Mouse (Mus musculus) adrenal gland, postnatal 10 days (tissue): ENCODE measurements around the gene Vmn2r81. TPM values are rescaled to one million over a fixed set of nuclear protein-coding genes. Genes with fewer than 3 reads are reported as not detected.
"Not testable (repeated sequence)": the region's sequence is repeated elsewhere in the genome, so short reads cannot be mapped to it uniquely, and the experiment has no call there.

ENCODE experiments used
- DNase-seq: peaks from one replicate; pipeline ENCODE4 v3.0.0; 2021; ENCODE audit warnings: mixed read lengths
- long read RNA-seq, 2 experiments: library from polyadenylated mRNA; stranded (forward); transcript quantifications; one replicate each; pipeline ENCODE4 v2.0.0; 2021
- total RNA-seq, 2 experiments: library from RNA; stranded (reverse); gene quantifications; 2 replicates each; pipeline ENCODE4 v1.2.3; 2021

Gene Vmn2r81
- not detected for total RNA-seq
- long read RNA-seq, experiment 1, result 0 reads
- long read RNA-seq, experiment 2, result 0 reads

GRCm38 (mm10) chr10:79247392-79247791 lies at the start of gene Vmn2r81:
Vmn2r81 (plus strand) TSS chr10:79247692.
- not testable (repeated sequence) for DNase-seq

GRCm38 (mm10) chr10:79199973-79200372 lies 47.5 kb upstream of the Vmn2r81 start:
- not testable (repeated sequence) for DNase-seq

- DNase-seq, result no peak
Observed at GRCm38 (mm10) chr10:79220432-79220831, 27.1 kb upstream of the Vmn2r81 start.

- DNase-seq, result no peak
Observed at GRCm38 (mm10) chr10:79221606-79222005, 25.9 kb upstream of the Vmn2r81 start.

- DNase-seq, result no peak
Observed at GRCm38 (mm10) chr10:79222214-79222613, 25.3 kb upstream of the Vmn2r81 start.

GRCm38 (mm10) chr10:79322033-79322736 lies 74.7 kb downstream of the Vmn2r81 start:
- DNase-seq, result not testable (repeated sequence)

GRCm38 (mm10) chr10:79322737-79323086 lies 75.2 kb downstream of the Vmn2r81 start:
- DNase-seq, result no peak

Other genes with a start within 250 kb of the Vmn2r81 start
- gene Olfr1351, start 235.2 kb upstream of the Vmn2r81 start, total RNA-seq, result not detected
- gene Olfr57, start 219.0 kb upstream of the Vmn2r81 start, total RNA-seq, result not detected
- gene 2610008E11Rik, start 150.1 kb upstream of the Vmn2r81 start, total RNA-seq, result 10 to 100 TPM; 12.5 to 17.9 TPM
- not detected for gene Vmn2r80, start 98.9 kb upstream of the Vmn2r81 start, total RNA-seq
- gene Vmn2r82, start 108.8 kb downstream of the Vmn2r81 start, total RNA-seq, result not detected
- not detected for gene Vmn2r83, start 221.0 kb downstream of the Vmn2r81 start, total RNA-seq